Mouse (Mus musculus): ENCODE results near the gene Zfp423.

Gene Zfp423

DNA sequence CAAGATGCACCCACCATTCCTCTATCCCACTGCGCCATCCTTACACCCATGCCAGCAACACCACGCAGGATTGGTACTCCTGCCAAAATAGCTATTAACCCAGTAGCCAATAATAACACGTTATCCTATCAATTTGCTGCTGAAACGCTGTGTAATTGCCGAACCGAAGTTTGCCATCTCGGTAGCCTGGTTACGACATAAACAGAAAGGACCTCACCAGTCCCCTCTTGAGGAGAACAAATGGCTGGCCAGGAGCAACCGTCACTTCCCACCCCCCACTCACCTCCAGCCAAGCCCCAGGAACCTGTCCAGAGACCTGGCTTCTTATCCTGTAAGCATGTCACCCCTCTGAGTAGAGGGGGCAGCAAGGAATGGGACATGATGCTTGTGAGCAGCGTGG lies 156.0 kb downstream of the Zfp423 start:
- no peak for DNase-seq (ENCODE audit: low spot score)

DNA sequence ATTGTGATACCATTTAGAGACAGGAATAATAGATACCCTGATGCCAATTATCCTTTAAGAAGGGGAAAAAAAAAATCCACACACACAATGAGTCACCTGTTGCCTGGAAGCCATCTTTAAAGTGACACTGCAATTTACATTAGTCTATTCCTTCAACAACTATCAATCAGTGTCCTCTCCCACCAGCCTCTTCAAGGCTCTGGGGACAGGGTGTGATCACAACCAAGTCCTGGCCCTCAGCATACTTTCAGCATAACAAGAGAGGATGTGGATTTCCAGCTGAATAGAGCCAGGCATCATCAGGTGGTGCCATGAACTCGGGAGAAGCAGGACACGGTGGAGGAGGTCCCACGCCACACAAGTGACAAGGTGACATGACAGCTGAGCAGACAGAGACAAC lies 156.8 kb downstream of the Zfp423 start:
- DNase-seq (ENCODE audit: low spot score) = no peak

DNA sequence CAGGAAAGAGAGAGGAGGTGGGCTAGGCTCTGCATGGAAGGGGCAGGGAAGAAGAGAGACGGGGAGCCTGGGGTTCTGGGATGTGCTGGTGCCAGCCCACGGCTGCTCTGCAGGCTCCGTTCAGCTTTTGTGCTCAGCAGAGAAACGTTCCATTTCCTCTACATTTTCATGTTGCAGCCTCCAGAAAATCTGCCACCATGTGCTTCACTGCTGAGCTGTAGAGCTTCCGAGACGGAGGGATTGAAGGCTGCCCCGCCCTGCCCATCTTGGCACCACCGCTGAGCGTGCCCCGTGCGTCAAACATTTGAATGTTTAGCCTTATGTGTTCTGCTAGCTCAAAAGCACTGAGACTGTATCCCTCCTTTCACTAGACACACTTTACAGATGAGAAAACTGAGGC lies 159.3 kb downstream of the Zfp423 start:
- no peak for DNase-seq (ENCODE audit: low spot score)

DNA sequence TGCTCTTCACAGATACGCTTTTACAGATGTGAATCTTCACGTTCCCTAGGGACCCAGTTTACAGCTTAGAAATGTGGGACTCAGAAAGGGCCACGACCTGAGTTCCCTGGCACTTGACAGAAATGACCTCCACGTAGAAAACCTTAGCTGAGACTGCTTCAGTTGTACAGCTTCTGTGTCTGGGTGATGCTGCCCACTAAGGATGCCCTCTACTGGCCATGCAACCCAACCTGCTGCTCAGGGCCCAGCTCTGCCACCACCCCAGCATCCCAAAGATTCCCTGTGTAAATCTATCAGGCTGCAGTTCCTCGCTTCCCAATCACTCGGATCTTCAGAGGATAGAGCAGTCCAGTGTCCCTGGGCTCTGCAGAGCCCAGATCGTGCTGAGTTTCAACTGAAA lies 163.2 kb downstream of the Zfp423 start:
- no peak for DNase-seq (ENCODE audit: low spot score)

DNA sequence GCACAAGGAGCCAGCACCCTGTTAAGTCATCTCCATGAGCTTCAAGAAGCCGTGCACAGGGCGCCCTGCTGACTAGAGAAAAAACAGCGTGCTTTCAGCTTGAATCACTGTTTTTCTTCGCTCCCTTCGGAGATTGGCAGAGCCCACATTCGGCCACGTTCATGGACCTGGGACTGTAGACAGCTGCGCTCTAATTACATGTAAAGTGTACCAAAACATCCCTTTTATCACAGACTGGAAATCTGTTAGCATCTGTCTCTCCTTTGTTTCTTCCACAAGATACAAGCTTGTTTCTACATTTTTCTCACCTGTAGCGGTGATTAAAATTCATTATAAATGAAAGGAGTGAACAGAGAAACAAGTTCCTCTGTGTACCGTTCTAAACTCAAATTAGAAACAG lies 164.8 kb downstream of the Zfp423 start:
- DNase-seq (ENCODE audit: low spot score) = no peak

DNA sequence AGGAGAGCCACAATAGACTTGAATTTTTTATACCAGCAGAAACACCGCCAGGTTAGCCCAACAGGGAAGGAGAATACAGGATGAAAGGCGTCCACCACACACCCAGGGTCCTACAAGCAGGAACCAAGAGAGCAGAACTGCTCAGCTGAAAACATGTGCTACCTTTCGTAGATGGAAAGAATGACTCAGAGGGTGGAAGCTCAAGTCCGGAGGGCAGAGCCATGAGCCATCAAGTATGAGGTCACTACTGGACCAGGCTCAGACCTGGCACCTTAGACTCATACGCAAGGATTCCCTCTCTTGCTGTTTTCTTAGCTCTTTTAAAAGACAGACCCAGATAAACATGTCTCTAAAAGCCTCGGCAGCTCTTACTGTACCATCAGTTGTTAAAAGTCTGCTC lies 168.3 kb downstream of the Zfp423 start:
- no peak for DNase-seq (ENCODE audit: low spot score)

DNA sequence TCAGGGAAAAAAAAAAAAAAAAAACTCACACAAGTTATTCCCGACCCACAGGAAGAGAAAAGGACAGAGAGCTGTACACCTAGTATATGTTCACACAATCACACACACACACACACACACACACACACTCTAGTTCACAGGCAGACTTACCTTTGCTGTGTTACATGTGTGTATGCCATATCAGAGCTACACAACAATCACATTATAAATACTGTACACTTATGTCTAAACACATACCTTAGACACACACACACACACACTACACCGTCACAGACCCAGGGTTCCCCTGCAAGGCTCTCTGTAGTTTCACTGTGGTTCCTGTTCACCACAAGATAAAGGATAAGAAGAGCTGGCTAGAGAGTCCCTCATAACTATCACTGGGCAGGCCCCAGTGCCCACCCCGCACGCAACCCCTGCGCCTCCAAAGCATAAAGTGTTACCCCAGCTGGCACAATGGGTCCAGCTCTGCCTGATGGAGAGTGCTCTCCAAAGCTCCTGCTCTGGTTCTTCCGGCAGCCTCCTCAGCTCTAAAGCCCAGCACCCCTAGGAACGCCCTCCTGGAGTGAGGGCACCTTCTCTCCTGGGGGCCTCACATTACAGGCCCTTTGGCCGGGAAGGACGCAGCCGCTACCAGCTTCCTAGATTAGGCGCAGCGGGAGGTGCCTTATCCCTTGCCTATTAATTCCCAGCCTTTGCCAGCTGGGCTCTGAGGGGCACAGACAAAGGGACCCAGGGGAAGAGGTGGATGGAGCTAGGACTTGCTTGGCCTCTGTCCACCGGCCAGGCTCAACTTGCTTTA lies 174.6 kb downstream of the Zfp423 start:
- no peak for DNase-seq (ENCODE audit: low spot score)

DNA sequence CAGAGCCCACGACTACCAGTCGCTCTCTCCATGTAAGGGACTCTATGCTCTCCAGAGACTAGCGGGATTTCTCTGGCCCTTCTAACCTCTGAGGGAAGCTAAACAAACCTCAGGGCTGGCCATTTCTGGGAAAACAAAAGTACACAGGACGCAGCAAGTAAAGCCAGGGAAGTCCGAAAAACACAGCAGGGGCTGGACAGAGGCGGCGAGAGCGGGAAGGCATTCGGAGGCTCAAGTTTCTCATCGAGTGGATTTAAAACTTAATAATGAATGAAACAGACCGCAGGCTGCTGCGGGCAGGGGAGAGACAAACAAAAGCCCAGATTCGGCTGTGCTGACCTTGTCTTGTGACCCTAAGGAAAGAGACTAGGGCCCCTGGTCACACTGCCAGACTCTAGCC lies 175.2 kb downstream of the Zfp423 start:
- DNase-seq (ENCODE audit: low spot score) = no peak

DNA sequence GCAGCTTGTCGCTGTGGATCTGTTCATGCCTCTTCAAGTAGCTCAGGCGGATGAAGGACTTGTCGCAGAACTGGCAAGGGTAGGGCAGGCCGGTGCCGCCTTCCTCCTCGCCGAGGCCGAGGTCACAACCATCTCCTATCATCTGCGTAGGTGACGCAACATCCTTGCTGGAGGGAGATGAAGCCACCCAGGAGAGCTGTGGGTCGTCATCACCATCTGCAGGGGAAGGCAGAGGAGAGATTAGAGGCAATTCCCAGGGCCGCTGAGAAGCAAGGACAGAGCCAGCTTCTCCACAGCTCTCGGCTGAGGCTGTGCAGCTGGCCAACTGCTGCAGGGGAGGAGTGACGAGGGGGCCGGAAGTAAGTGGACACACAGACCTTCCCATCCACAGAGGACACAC lies 176.2 kb downstream of the Zfp423 start:
- no peak for DNase-seq (ENCODE audit: low spot score)

DNA sequence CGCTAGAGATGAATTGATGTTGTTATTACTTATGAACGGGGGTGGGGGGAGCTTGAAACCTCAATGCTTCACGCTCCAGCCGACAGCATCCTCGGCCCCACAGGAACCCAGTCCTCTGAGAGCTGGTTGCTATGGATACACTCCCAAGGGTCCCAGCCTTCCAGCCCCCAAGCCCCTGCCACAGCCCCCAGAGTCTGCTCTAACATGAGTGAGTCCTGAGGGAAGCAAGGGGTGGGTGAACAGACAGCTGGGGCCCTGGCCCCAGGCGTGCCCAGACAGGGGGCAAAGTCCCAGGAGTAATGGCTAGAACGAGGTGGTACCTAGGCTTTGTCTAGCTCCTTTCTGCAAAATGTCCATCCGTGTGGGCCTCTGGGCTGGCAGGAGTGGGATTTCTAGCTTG lies 181.8 kb downstream of the Zfp423 start:
- DNase-seq (ENCODE audit: low spot score) = no peak

DNA sequence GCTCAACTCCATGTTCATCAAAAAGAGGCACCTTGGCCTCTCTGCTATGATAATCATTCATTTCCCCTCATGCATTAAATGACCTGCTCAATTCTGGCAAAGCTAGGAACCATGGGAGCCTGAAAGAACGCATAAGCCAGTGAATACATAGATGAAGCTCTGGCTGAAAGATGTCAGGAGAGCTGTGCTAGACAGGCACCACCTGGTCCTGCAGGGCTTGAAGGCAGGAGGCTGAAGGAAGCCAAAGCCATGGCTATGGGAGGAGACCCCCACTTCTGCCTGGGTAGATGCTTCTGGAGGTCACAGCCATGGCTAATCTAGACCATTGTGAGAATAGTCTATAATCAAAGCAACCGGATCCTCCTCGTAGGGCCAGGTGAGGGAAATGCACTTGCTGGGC lies 183.5 kb downstream of the Zfp423 start:
- no peak for DNase-seq (ENCODE audit: low spot score)

DNA sequence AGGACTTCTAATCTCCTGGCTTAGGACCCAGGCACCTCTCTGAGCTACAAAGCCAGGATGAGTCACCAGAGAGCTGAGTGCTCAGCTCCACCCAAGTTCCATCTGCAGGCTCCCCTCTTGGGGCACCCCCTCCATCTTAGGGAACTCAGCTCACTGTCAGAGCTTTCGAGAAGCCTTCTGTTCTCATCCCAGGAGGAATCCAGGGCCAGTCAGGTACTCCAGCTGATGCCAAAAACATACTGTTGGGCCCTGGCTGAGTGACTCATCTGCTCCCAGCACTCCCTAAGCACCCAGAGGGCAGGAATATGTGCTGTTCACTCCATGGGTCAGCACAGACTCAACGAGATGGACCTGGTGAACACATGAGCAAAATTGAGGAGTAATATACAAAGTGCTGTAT lies 184.4 kb downstream of the Zfp423 start:
- DNase-seq (ENCODE audit: low spot score) = no peak

DNA sequence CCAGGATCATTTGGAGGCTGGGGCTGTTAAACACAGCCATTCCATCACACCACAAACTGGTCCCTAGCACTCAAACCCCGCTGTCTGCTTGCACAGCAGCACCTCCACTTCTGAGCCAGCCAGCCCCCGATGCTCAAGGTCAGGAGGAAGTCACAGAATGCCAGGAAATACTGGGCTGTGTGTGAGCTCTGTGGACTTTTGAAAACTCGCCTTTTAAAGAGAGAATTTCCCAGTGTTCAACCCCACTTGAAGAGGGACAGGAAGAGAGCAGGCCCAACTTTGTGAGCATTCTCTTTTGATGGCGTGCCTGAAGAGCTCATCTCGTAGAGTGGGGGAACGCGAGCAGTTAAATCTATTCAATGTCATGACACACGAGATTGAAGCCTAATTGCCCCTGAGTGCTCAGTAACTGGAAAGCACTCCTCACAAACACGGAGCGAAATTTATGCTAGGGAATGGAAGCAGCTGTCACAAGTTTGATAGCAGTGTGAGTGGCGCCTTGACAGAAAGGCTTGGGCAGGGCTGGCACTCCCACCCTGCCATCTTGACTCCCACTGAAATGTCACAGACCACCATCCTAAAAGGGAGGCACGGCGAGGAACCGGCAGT lies 186.4 kb downstream of the Zfp423 start:
- DNase-seq (ENCODE audit: low spot score) = no peak

DNA sequence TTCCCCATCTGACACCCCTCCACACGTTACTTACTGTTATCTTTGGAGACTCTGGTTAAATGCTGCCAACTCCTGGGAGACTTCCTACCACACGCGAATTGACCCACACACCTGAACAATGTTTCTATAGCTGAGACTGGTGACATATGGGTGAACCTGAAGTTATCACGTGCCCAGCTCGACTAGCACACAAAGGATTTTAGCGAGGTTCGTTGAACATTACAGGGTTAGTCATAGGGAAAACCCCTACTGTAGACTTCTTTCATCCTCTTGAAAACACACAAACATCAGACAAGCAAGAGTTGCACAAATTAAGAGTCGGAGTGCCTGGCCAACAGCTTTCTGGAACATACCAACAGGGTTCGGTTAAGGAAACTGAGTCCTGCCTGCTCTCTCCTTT lies 191.5 kb downstream of the Zfp423 start:
- no peak for DNase-seq (ENCODE audit: low spot score)

DNA sequence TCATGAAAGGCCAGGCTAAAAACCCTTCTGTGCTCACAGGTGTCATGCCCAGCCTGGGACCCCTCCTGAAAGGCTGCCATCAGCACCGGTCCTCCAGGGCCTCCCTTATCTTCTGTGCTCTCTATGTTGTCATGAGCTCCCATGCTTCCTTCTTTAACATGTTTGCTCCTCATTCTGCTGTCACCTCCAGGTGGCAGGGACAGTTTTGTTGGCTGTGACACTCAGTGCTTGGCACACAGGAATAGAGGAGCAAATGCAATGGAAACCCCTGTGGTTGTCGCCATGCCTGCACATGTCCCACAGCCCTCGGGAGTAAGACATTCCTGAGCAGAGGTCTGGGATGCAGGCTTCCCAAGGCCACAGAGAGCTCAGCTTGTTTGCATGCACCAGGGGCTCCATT lies 194.1 kb downstream of the Zfp423 start:
- DNase-seq (ENCODE audit: low spot score) = no peak

DNA sequence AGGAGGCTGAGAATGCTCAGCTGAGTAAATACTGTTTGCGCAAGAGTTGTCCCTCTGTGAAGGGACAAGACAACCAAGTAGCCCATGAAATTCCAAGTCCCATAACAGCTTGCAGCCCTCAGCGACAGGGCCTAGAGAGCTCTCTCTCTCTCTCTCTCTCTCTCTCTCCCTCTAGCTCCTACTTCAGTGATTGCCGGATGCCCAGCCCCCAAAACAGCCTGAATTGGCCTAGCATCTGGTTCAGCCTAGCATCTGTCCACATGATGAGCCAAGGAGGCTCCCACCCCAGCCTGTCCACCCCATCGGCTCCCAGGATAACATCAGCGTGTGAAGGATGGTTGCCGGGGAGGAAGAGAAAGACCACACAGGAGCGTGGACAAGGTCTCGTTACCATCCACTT lies 200.6 kb downstream of the Zfp423 start:
- DNase-seq (ENCODE audit: low spot score) = no peak

DNA sequence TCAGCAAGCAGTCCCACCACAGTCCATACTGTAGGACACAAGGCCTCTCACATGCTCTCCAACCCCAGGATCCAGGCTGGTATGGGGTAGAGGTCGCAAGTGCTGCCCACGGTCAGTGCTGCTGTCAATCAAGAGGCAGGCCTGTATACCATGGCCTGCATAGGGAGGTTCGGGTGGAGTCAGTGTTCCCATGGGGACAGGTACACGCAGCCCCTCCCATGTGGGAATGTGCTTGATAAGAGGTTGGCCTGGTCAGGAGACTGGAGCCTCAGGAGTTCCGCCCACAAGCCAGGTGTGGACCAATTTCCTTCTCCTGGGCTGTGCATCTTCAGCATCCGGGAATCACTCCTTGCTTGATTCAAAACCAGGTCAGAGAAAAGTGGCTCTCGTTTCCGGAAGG lies 204.5 kb downstream of the Zfp423 start:
- DNase-seq (ENCODE audit: low spot score) = no peak

DNA sequence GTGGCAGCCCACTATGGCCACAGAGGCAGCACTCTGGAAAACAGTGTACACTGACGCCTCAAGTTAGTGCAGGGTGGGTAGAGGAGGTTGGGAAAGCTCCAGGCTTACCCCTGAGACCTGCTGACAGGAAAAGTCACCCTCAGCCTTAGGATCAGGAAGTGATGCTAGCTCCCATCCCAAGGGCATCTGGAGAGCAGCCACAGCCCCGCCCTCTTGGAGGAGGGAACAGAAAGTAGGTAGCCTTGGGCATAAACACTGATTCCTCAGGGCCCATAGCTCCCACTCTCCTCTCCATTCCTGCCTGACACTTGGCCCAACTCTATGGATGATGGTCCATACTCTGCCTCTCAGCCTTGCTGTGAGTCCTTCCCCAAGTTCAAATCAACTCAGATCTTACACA lies 205.8 kb downstream of the Zfp423 start:
- no peak for DNase-seq (ENCODE audit: low spot score)

DNA sequence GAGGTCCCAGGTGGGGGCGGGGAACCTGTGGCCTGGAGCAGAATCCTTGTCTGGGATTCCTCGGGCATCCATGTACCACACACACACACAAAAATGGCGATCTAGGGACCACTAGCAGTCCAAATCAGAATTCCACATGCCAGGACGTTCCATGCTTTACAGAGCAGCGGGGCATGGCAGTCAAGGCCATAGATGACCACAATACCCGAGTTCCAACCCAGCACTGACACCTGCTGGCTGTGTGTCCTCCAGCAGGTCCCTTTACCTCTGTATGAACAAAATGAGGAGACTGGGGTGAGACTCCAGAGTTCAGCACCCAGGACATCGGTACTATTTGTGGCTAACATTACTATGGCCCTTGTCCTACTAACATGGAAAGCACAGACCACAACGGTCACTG lies 206.2 kb downstream of the Zfp423 start:
- DNase-seq (ENCODE audit: low spot score) = no peak

DNA sequence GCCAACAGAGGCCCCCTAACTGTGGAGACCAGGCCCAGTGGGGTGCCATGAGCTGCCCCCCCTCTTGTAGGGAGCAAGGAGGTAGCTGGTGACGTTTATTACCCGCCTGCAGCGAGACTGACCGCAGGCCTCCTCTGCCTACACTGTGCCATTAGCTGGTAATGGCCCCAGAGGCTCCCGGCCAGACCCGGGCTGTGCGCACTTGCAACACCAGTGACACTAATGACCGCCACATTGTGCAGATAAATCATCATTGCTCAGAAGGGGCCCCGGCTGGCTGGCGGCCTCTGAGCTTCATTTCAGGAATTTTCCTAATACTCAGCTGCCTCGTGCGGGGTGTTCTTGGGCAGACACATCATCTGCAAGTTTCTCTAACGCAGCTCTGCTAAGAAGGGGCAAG lies 206.7 kb downstream of the Zfp423 start:
- DNase-seq (ENCODE audit: low spot score) = no peak

DNA sequence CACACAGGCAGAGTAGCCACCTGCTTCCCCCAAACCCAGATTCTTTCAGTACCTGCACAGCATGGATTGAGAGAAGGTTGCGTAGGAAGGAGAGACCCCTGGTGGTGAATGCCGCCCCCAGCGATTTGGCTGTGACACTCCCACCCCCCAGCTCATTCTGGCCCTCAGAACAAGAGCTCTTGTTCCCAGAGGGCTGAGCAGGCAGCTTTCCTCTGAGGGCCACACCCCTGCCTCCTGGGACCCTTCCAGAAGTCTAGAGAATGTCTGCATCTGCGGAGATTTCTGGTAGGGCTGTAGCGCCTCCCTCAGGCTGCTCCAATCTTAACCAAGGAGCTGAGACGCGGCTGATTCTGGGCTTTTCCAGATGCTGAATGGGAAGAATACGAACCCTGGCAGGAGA lies 211.8 kb downstream of the Zfp423 start:
- no peak for DNase-seq (ENCODE audit: low spot score)

DNA sequence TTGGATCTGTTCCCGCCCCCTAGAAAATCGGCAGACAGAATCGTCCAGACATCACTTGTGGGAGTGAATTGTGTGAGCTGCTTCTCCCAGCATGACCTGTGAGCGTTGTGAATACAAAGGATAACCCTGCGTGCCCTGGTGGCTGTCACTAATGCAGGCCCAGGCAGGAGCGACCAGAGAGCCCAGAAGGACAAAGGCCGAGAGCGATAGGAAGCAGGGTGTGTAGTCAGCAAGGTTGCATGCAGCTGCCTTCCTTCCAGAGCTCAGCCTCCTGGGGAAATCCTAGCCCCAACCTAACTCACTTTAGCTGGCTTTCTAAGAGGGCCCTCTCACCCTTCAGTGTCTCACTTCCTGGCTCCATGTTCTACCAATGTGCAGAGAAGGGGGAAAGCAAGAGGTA lies 212.3 kb downstream of the Zfp423 start:
- DNase-seq (ENCODE audit: low spot score) = no peak

DNA sequence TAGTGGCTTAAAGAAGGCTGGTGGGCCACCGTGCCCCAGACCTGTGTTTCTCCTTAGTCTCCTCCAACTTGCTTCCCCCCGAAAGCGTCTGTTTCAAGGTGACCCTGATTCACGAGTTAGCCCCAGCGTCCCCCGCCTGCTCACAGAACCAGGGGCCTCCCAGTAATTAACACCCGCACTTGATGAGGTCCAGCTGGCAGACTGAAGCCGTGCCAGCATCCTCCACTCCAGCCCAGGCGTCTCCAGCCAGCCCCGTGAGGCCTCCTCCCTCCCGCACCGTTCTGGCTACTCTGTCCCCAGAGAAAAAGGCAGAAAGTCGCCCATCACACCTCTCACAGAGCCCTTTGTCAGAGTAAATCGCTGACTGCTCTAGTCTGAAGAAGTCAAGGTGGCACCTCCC lies 213.3 kb downstream of the Zfp423 start:
- no peak for DNase-seq (ENCODE audit: low spot score)

DNA sequence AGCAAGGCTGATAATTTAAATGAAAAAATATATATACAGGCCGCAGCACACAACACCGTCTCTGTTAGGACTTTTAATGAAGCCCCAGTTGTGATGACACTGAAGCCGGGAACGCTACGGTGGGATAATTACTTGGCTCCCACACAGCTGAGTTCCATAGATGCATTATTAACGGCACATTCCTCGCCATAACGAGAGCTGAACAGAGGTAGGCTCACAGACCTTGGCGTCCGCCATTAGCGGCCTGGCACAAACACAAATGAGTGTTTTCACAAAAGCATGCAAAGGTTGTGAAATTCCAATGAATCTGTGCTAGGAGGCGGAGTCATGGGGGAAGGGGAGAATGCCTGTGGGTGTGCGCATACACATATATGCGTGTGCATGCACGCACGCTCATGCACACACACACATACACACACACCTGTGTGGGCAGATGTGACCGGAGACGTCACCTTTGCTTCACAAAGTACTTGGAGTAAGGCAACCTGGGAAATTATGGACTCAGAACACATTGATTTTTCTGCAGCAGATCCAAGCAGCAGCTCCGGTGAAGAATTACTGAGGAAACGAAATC lies 214.2 kb downstream of the Zfp423 start:
- DNase-seq (ENCODE audit: low spot score) = no peak

All from ovary, postnatal 10 days (tissue).